Mouse (Mus musculus): ENCODE results near the gene Lsp1. TPM values are rescaled to one million over a fixed set of nuclear protein-coding genes. Genes with fewer than 3 reads are reported as not detected.

The Lsp1 gene
- polyA plus RNA-seq, 1 experiment, result 2.4 TPM

- Histone ChIP-seq H3K27me3 (ENCODE audit: control insufficient read depth, insufficient read depth, low read length) (no peaks in the 10 kb centered on the region), H3K4me1 (ENCODE audit: control insufficient read depth, insufficient read depth, low read length) (no peaks in the 10 kb centered on the region), H3K4me3 (ENCODE audit: control insufficient read depth, low read depth, low read length) (no peak overlapping the region), H3K27ac (ENCODE audit: control insufficient read depth, insufficient read depth, low read depth, low read length) (no peak overlapping the region), H3K36me3 (ENCODE audit: control insufficient read depth, insufficient read depth, low read length) (no peaks in the 10 kb centered on the region)
- no peak for TF ChIP-seq POLR2A (IDR thresholded peaks at IDR 0.05; ENCODE audit: control insufficient read depth, low read depth, low read length)
- peak; percentile 26; the same call in 1 of the 2 replicates for TF ChIP-seq CTCF (IDR thresholded peaks at IDR 0.05; ENCODE audit: control insufficient read depth, insufficient read depth, insufficient replicate concordance, low read depth, low read length)
Measured at GRCm38 (mm10) chr7:142425641-142426213, 34.9 kb upstream of the Lsp1 start.

GRCm38 (mm10) chr7:142428213-142428612 lies 32.4 kb upstream of the Lsp1 start:
- TF ChIP-seq POLR2A (IDR thresholded peaks at IDR 0.05; ENCODE audit: control insufficient read depth, low read depth, low read length) (no peak), CTCF (IDR thresholded peaks at IDR 0.05; ENCODE audit: control insufficient read depth, insufficient read depth, insufficient replicate concordance, low read depth, low read length) (no peak)
- no peak overlapping the region for H3K27ac ChIP-seq (ENCODE audit: control insufficient read depth, insufficient read depth, low read depth, low read length)
- no peaks in the 10 kb centered on the region for H3K4me1 ChIP-seq (ENCODE audit: control insufficient read depth, insufficient read depth, low read length)
- H3K36me3 ChIP-seq (ENCODE audit: control insufficient read depth, insufficient read depth, low read length), result no peaks in the 10 kb centered on the region
- no peaks in the 10 kb centered on the region for H3K27me3 ChIP-seq (ENCODE audit: control insufficient read depth, insufficient read depth, low read length)
- no peak overlapping the region for H3K4me3 ChIP-seq (ENCODE audit: control insufficient read depth, low read depth, low read length)

GRCm38 (mm10) chr7:142430160-142430678 lies 30.4 kb upstream of the Lsp1 start:
- Histone ChIP-seq H3K27me3 (ENCODE audit: control insufficient read depth, insufficient read depth, low read length) (no peaks in the 10 kb centered on the region), H3K36me3 (ENCODE audit: control insufficient read depth, insufficient read depth, low read length) (no peaks in the 10 kb centered on the region), H3K27ac (ENCODE audit: control insufficient read depth, insufficient read depth, low read depth, low read length) (no peak overlapping the region), H3K4me1 (ENCODE audit: control insufficient read depth, insufficient read depth, low read length) (no peaks in the 10 kb centered on the region), H3K4me3 (ENCODE audit: control insufficient read depth, low read depth, low read length) (no peak overlapping the region)
- TF ChIP-seq POLR2A (IDR thresholded peaks at IDR 0.05; ENCODE audit: control insufficient read depth, low read depth, low read length) (no peak), CTCF (IDR thresholded peaks at IDR 0.05; ENCODE audit: control insufficient read depth, insufficient read depth, insufficient replicate concordance, low read depth, low read length) (no peak)

GRCm38 (mm10) chr7:142431106-142431505 lies 29.5 kb upstream of the Lsp1 start:
- Histone ChIP-seq H3K4me3 (ENCODE audit: control insufficient read depth, low read depth, low read length) (no peak overlapping the region), H3K27ac (ENCODE audit: control insufficient read depth, insufficient read depth, low read depth, low read length) (no peak overlapping the region), H3K36me3 (ENCODE audit: control insufficient read depth, insufficient read depth, low read length) (no peaks in the 10 kb centered on the region), H3K27me3 (ENCODE audit: control insufficient read depth, insufficient read depth, low read length) (no peaks in the 10 kb centered on the region), H3K4me1 (ENCODE audit: control insufficient read depth, insufficient read depth, low read length) (no peaks in the 10 kb centered on the region)
- no peak for TF ChIP-seq POLR2A (IDR thresholded peaks at IDR 0.05; ENCODE audit: control insufficient read depth, low read depth, low read length)
- TF ChIP-seq CTCF (IDR thresholded peaks at IDR 0.05; ENCODE audit: control insufficient read depth, insufficient read depth, insufficient replicate concordance, low read depth, low read length), result no peak

GRCm38 (mm10) chr7:142433623-142434022 lies 27.0 kb upstream of the Lsp1 start:
- no peaks in the 10 kb centered on the region for H3K4me1 ChIP-seq (ENCODE audit: control insufficient read depth, insufficient read depth, low read length)
- H3K27me3 ChIP-seq (ENCODE audit: control insufficient read depth, insufficient read depth, low read length), result no peaks in the 10 kb centered on the region
- no peaks in the 10 kb centered on the region for H3K36me3 ChIP-seq (ENCODE audit: control insufficient read depth, insufficient read depth, low read length)
- no peak overlapping the region for H3K27ac ChIP-seq (ENCODE audit: control insufficient read depth, insufficient read depth, low read depth, low read length)
- no peak overlapping the region for H3K4me3 ChIP-seq (ENCODE audit: control insufficient read depth, low read depth, low read length)
- no peak for TF ChIP-seq POLR2A (IDR thresholded peaks at IDR 0.05; ENCODE audit: control insufficient read depth, low read depth, low read length)
- no peak for TF ChIP-seq CTCF (IDR thresholded peaks at IDR 0.05; ENCODE audit: control insufficient read depth, insufficient read depth, insufficient replicate concordance, low read depth, low read length)

- Histone ChIP-seq H3K36me3 (ENCODE audit: control insufficient read depth, insufficient read depth, low read length) (no peaks in the 10 kb centered on the region), H3K27me3 (ENCODE audit: control insufficient read depth, insufficient read depth, low read length) (no peaks in the 10 kb centered on the region), H3K4me1 (ENCODE audit: control insufficient read depth, insufficient read depth, low read length) (no peaks in the 10 kb centered on the region), H3K4me3 (ENCODE audit: control insufficient read depth, low read depth, low read length) (no peak within 1 kb of the TSS), H3K27ac (ENCODE audit: control insufficient read depth, insufficient read depth, low read depth, low read length) (no peak within 1 kb of the TSS)
- no peak for TF ChIP-seq POLR2A (IDR thresholded peaks at IDR 0.05; ENCODE audit: control insufficient read depth, low read depth, low read length)
- TF ChIP-seq CTCF (IDR thresholded peaks at IDR 0.05; ENCODE audit: control insufficient read depth, insufficient read depth, insufficient replicate concordance, low read depth, low read length), result no peak
Measured at GRCm38 (mm10) chr7:142434137-142434865, 26.3 kb upstream of the Lsp1 start, which contains the start of gene Syt8. Syt8 (plus strand) TSS chr7:142434850.

GRCm38 (mm10) chr7:142435524-142435923 lies 25.1 kb upstream of the Lsp1 start:
- H3K36me3 ChIP-seq (ENCODE audit: control insufficient read depth, insufficient read depth, low read length), result no peaks in the 10 kb centered on the region
- no peak overlapping the region for H3K27ac ChIP-seq (ENCODE audit: control insufficient read depth, insufficient read depth, low read depth, low read length)
- H3K4me3 ChIP-seq (ENCODE audit: control insufficient read depth, low read depth, low read length), result no peak overlapping the region

More at GRCm38 (mm10) chr7:142435524-142435923, 25.1 kb upstream of the Lsp1 start:
- H3K27me3 ChIP-seq (ENCODE audit: control insufficient read depth, insufficient read depth, low read length), result no peaks in the 10 kb centered on the region
- TF ChIP-seq POLR2A (IDR thresholded peaks at IDR 0.05; ENCODE audit: control insufficient read depth, low read depth, low read length), result no peak
- peak; percentile 56; the same call in 1 of the 2 replicates for TF ChIP-seq CTCF (IDR thresholded peaks at IDR 0.05; ENCODE audit: control insufficient read depth, insufficient read depth, insufficient replicate concordance, low read depth, low read length)
- H3K4me1 ChIP-seq (ENCODE audit: control insufficient read depth, insufficient read depth, low read length), result no peaks in the 10 kb centered on the region
